Mouse (Mus musculus) embryo, embryonic 11.5 days (tissue): ENCODE measurements around the gene Gm3558.
"Not testable (repeated sequence)": the region's sequence is repeated elsewhere in the genome, so short reads cannot be mapped to it uniquely, and the experiment has no call there.

Source experiments
- DNase-seq: peaks from one replicate; pipeline ENCODE4 v3.0.0-alpha.2; 2012; ENCODE audit warnings: low read depth, low spot score

Gene Gm3558

GRCm38 (mm10) chr14:7568382-7568781 lies at the start of gene Gm3558:
Gm3558 (minus strand) TSS chr14:7568566.
- not testable (repeated sequence) for DNase-seq

GRCm38 (mm10) chr14:7595492-7595891 lies 27.1 kb upstream of the Gm3558 start, which contains the start of gene Gm10338:
Gm10338 (minus strand) TSS chr14:7595592.
- DNase-seq, result not testable (repeated sequence)

- not testable (repeated sequence) for DNase-seq
These were observed 476 bp downstream of the Gm3558 start for GRCm38 (mm10) chr14:7567890-7568289.

GRCm38 (mm10) chr14:7567266-7567665 lies 1.1 kb downstream of the Gm3558 start:
- not testable (repeated sequence) for DNase-seq
